Mouse (Mus musculus): Measurements from ENCODE around the gene Ptprj. TPM values are rescaled to one million over a fixed set of nuclear protein-coding genes. Genes with fewer than 3 reads are reported as not detected.

Gene Ptprj
- polyA plus RNA-seq, 1 experiment from 2014 or later = 5.8 TPM

GRCm38 (mm10) chr2:90534751-90535150, 45.7 kb downstream of the Ptprj start:
- no peak overlapping the region for H3K27ac ChIP-seq (replicated peaks)
- H3K9ac ChIP-seq (replicated peaks) = no peak overlapping the region
- H3K27me3 ChIP-seq (replicated peaks) = no peaks in the 10 kb centered on the region
- WGBS = 89% methylated on average over 6 of the region's 6 CpGs
- H3K4me1 ChIP-seq = peaks cover 25% of the 10 kb centered on the region
- no peaks in the 10 kb centered on the region for H3K9me3 ChIP-seq (replicated peaks)
- H3K4me3 ChIP-seq (replicated peaks) = no peak overlapping the region
- H3K36me3 ChIP-seq = no peaks in the 10 kb centered on the region
- no peak overlapping the region for H3K4me2 ChIP-seq
- ATAC-seq (ENCODE audit: low FRiP score) = no peak

- no peaks in the 10 kb centered on the region for H3K27me3 ChIP-seq (replicated peaks)
- H3K9me3 ChIP-seq (replicated peaks) = no peaks in the 10 kb centered on the region
- no peak overlapping the region for H3K27ac ChIP-seq (replicated peaks)
- 96% methylated on average over 7 of the region's 7 CpGs for WGBS
- H3K4me1 ChIP-seq = peaks cover 25% of the 10 kb centered on the region
- no peak overlapping the region for H3K4me3 ChIP-seq (replicated peaks)
- H3K36me3 ChIP-seq = no peaks in the 10 kb centered on the region
- no peak overlapping the region for H3K4me2 ChIP-seq
- no peak for ATAC-seq (ENCODE audit: low FRiP score)
- H3K9ac ChIP-seq (replicated peaks) = no peak overlapping the region
Measured at GRCm38 (mm10) chr2:90533944-90534343, 46.5 kb downstream of the Ptprj start.

GRCm38 (mm10) chr2:90532095-90532494, 48.4 kb downstream of the Ptprj start:
- Histone ChIP-seq H3K4me2 (no peak overlapping the region), H3K36me3 (no peaks in the 10 kb centered on the region), H3K9ac (replicated peaks) (no peak overlapping the region), H3K27me3 (replicated peaks) (no peaks in the 10 kb centered on the region), H3K27ac (replicated peaks) (no peak overlapping the region), H3K9me3 (replicated peaks) (no peaks in the 10 kb centered on the region), H3K4me1 (peaks cover 23% of the 10 kb centered on the region), H3K4me3 (replicated peaks) (no peak overlapping the region)
- no peak for ATAC-seq (ENCODE audit: low FRiP score)
- 93% methylated on average over 5 of the region's 5 CpGs for WGBS

- H3K4me2 ChIP-seq = no peak overlapping the region
- no peak for ATAC-seq (ENCODE audit: low FRiP score)
- H3K4me1 ChIP-seq = peaks cover 37% of the 10 kb centered on the region
- WGBS = 88% methylated on average over 5 of the region's 5 CpGs
- no peaks in the 10 kb centered on the region for H3K27me3 ChIP-seq (replicated peaks)
- no peak overlapping the region for H3K4me3 ChIP-seq (replicated peaks)
- peak overlapping the region; percentile 80 for H3K27ac ChIP-seq (replicated peaks)
- H3K9ac ChIP-seq (replicated peaks) = no peak overlapping the region
- H3K9me3 ChIP-seq (replicated peaks) = no peaks in the 10 kb centered on the region
- H3K36me3 ChIP-seq = no peaks in the 10 kb centered on the region
Measured at GRCm38 (mm10) chr2:90528107-90528506, 52.3 kb downstream of the Ptprj start.

- Histone ChIP-seq H3K9ac (replicated peaks) (no peak overlapping the region), H3K36me3 (no peaks in the 10 kb centered on the region), H3K27ac (replicated peaks) (peak overlapping the region; percentile 80), H3K4me2 (peak overlapping the region; percentile 33), H3K4me1 (peaks cover 44% of the 10 kb centered on the region), H3K27me3 (replicated peaks) (no peaks in the 10 kb centered on the region), H3K9me3 (replicated peaks) (no peaks in the 10 kb centered on the region), H3K4me3 (replicated peaks) (no peak overlapping the region)
- peak; percentile 7; the same call in 1 of the 2 replicates for ATAC-seq (ENCODE audit: low FRiP score)
- WGBS = 25% methylated on average over 6 of the region's 6 CpGs
Measured at GRCm38 (mm10) chr2:90526971-90527370, 53.5 kb downstream of the Ptprj start.

- H3K27ac ChIP-seq (replicated peaks) = peak overlapping the region; percentile 80
- ATAC-seq (ENCODE audit: low FRiP score) = peak; percentile 49
- WGBS = 19% methylated on average over 6 of the region's 6 CpGs
- H3K4me3 ChIP-seq (replicated peaks) = no peak overlapping the region
- no peaks in the 10 kb centered on the region for H3K9me3 ChIP-seq (replicated peaks)
- no peak overlapping the region for H3K9ac ChIP-seq (replicated peaks)
- H3K4me1 ChIP-seq = peaks cover 44% of the 10 kb centered on the region
- H3K27me3 ChIP-seq (replicated peaks) = no peaks in the 10 kb centered on the region
- H3K36me3 ChIP-seq = no peaks in the 10 kb centered on the region
- peak overlapping the region; percentile 33 for H3K4me2 ChIP-seq
Measured at GRCm38 (mm10) chr2:90526564-90526963, 53.9 kb downstream of the Ptprj start.

- Histone ChIP-seq H3K4me2 (peak overlapping the region; percentile 13; the same call in 1 of the 2 replicates), H3K9me3 (replicated peaks) (no peaks in the 10 kb centered on the region), H3K9ac (replicated peaks) (no peak overlapping the region), H3K36me3 (no peaks in the 10 kb centered on the region), H3K4me1 (peaks cover 44% of the 10 kb centered on the region), H3K4me3 (replicated peaks) (no peak overlapping the region), H3K27me3 (replicated peaks) (no peaks in the 10 kb centered on the region), H3K27ac (replicated peaks) (peak overlapping the region; percentile 80)
- WGBS = 73% methylated on average over 14 of the region's 14 CpGs
- no peak for ATAC-seq (ENCODE audit: low FRiP score)
Measured at GRCm38 (mm10) chr2:90525807-90526206, 54.6 kb downstream of the Ptprj start.

- no peaks in the 10 kb centered on the region for H3K36me3 ChIP-seq
- 91% methylated on average over 6 of the region's 6 CpGs for WGBS
- H3K9ac ChIP-seq (replicated peaks) = no peak overlapping the region
- peaks cover 35% of the 10 kb centered on the region for H3K4me1 ChIP-seq
- no peak overlapping the region for H3K27ac ChIP-seq (replicated peaks)
- no peaks in the 10 kb centered on the region for H3K9me3 ChIP-seq (replicated peaks)
- no peak overlapping the region for H3K4me3 ChIP-seq (replicated peaks)
- H3K4me2 ChIP-seq = no peak overlapping the region
- no peaks in the 10 kb centered on the region for H3K27me3 ChIP-seq (replicated peaks)
- no peak for ATAC-seq (ENCODE audit: low FRiP score)
Measured at GRCm38 (mm10) chr2:90522455-90522854, 58.0 kb downstream of the Ptprj start.

- peaks cover 31% of the 10 kb centered on the region for H3K4me1 ChIP-seq
- H3K4me2 ChIP-seq = no peak overlapping the region
- no peak overlapping the region for H3K27ac ChIP-seq (replicated peaks)
- no peak overlapping the region for H3K4me3 ChIP-seq (replicated peaks)
- H3K9ac ChIP-seq (replicated peaks) = no peak overlapping the region
- H3K36me3 ChIP-seq = no peaks in the 10 kb centered on the region
- no peaks in the 10 kb centered on the region for H3K9me3 ChIP-seq (replicated peaks)
- 89% methylated on average over 1 of the region's 1 CpGs for WGBS
- no peaks in the 10 kb centered on the region for H3K27me3 ChIP-seq (replicated peaks)
- no peak for ATAC-seq (ENCODE audit: low FRiP score)
Measured at GRCm38 (mm10) chr2:90521909-90522308, 58.5 kb downstream of the Ptprj start.

- H3K4me1 ChIP-seq = peaks cover 12% of the 10 kb centered on the region
- no peak overlapping the region for H3K4me3 ChIP-seq (replicated peaks)
- no peak overlapping the region for H3K27ac ChIP-seq (replicated peaks)
- no peaks in the 10 kb centered on the region for H3K9me3 ChIP-seq (replicated peaks)
- no peaks in the 10 kb centered on the region for H3K27me3 ChIP-seq (replicated peaks)
- H3K36me3 ChIP-seq = no peaks in the 10 kb centered on the region
- no peak for ATAC-seq (ENCODE audit: low FRiP score)
- no peak overlapping the region for H3K4me2 ChIP-seq
- 87% methylated on average over 6 of the region's 6 CpGs for WGBS
- no peak overlapping the region for H3K9ac ChIP-seq (replicated peaks)
Measured at GRCm38 (mm10) chr2:90518296-90518695, 62.2 kb downstream of the Ptprj start.

- H3K4me3 ChIP-seq (replicated peaks) = no peak overlapping the region
- no peaks in the 10 kb centered on the region for H3K9me3 ChIP-seq (replicated peaks)
- no peak overlapping the region for H3K9ac ChIP-seq (replicated peaks)
- H3K27ac ChIP-seq (replicated peaks) = no peak overlapping the region
- ATAC-seq (ENCODE audit: low FRiP score) = no peak
- H3K4me2 ChIP-seq = no peak overlapping the region
- H3K4me1 ChIP-seq = peaks cover 4% of the 10 kb centered on the region
- H3K36me3 ChIP-seq = no peaks in the 10 kb centered on the region
- no peaks in the 10 kb centered on the region for H3K27me3 ChIP-seq (replicated peaks)
- 49% methylated on average over 5 of the region's 5 CpGs for WGBS
Measured at GRCm38 (mm10) chr2:90514969-90515368, 65.5 kb downstream of the Ptprj start.

GRCm38 (mm10) chr2:90509268-90509667, 71.2 kb downstream of the Ptprj start:
- Histone ChIP-seq H3K36me3 (no peaks in the 10 kb centered on the region), H3K27me3 (replicated peaks) (no peaks in the 10 kb centered on the region), H3K9ac (replicated peaks) (no peak overlapping the region), H3K4me3 (replicated peaks) (no peak overlapping the region), H3K4me1 (peaks cover 19% of the 10 kb centered on the region), H3K4me2 (no peak overlapping the region), H3K27ac (replicated peaks) (no peak overlapping the region), H3K9me3 (replicated peaks) (no peaks in the 10 kb centered on the region)
- WGBS = 91% methylated on average over 4 of the region's 4 CpGs
- no peak for ATAC-seq (ENCODE audit: low FRiP score)

- Histone ChIP-seq H3K36me3 (no peaks in the 10 kb centered on the region), H3K4me3 (replicated peaks) (no peak overlapping the region), H3K9ac (replicated peaks) (no peak overlapping the region), H3K4me2 (no peak overlapping the region), H3K27ac (replicated peaks) (peak overlapping the region; percentile 13), H3K27me3 (replicated peaks) (no peaks in the 10 kb centered on the region), H3K9me3 (replicated peaks) (no peaks in the 10 kb centered on the region), H3K4me1 (peaks cover 25% of the 10 kb centered on the region)
- 59% methylated on average over 3 of the region's 3 CpGs for WGBS
- ATAC-seq (ENCODE audit: low FRiP score) = no peak
Measured at GRCm38 (mm10) chr2:90506143-90506542, 74.3 kb downstream of the Ptprj start.
